Mouse (Mus musculus) embryo, embryonic 11 days (tissue): ENCODE measurements around the gene Zfp462.
"Not testable (repeated sequence)": the region's sequence is repeated elsewhere in the genome, so short reads cannot be mapped to it uniquely, and the experiment has no call there.

Experiments used
- DNase-seq: peaks from one replicate; pipeline ENCODE4 v3.0.0-alpha.2; 2015

Zfp462 gene

DNA sequence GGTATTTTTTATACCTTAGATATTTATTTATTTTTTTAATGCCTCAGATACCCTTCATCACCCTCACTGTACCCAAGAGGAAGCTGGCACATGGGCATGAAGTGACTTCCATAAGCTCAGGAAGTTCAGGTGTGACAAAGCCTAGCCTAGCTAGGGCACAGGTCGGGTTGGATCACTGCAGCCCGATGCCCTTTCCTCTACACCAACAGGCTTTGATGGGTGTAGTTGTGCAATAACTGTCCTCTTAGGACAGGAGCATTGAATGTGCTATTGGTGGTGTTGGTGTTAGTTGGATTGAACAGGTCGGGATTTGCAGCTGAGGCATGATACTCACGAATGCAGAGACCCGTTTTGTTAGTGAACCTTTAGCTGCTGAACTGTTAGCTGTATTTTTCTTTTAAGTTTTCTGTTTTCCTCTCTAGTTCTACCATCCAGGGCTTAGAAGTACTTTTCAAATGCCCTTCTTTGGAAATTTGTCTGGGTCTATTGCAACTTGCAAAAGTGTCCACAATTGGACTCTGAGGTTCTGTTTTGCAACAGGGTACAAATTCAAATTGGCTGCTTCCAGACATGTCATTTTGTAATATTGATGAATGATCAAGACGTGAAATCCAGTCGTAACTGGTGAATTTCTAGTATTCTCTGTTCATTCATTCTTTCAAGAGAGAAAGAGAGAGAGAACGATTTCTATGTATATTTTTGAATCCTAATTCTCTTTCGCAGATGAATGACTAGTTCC, 9.0 kb downstream of the Zfp462 start:
- no peak for DNase-seq

DNA sequence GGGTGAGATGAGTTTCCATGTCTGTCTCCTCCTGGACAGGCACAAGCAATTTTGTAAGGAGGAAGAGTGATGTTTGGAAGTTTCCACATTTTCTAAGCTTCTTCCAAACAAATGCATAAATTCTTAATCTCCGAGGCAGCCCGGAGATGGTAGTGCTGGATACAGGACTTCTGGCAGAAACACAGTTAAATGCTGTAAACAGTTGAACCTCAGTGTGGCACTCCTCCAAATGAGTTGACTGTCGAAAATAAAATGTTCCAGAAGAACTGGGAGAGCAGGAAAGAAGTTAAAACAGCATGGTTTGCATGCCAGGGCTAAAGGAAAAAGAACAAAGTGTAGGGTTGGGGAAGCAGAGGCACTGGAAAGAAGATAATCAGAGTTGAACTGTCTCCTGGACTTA, 9.6 kb downstream of the Zfp462 start:
- DNase-seq, result no peak

DNA sequence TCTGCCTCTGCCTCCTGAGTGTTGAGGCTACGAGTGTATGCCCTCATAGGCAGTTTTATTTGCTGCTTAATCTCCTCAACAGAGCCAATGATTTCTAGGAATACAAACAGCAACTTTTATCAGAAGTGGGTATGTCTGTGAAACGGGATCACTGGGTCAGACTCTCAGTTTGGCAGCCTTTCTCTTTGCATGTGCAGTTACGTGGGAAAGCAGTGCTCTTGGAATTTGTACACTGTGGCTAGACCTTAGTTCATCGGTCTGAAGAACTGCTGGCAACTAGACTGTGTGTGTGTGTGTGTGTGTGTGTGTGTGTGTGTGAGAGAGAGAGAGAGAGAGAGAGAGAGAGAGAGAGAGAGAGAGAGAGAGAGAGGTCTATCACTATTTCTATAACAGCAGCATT, 15.9 kb downstream of the Zfp462 start:
- no peak for DNase-seq

DNA sequence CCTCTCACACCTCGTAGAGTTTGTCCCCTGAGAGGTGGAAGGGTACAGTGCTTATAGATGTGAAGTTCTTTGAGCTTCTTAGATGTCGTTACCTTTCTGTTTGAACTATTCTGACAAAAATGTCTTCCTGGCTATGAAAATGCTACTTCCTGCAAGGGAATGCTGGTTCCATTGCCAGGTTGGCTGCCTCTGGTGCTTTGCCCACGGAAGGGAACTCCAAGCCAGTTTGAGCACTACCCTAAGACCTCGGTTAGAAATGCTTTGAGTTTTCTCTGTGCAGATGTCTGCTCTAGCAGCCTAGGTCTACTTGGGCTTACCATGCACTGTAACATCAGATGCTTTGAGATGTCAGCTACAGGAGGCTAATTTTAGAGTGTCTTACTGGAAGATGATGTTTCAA, 17.3 kb downstream of the Zfp462 start:
- no peak for DNase-seq

DNA sequence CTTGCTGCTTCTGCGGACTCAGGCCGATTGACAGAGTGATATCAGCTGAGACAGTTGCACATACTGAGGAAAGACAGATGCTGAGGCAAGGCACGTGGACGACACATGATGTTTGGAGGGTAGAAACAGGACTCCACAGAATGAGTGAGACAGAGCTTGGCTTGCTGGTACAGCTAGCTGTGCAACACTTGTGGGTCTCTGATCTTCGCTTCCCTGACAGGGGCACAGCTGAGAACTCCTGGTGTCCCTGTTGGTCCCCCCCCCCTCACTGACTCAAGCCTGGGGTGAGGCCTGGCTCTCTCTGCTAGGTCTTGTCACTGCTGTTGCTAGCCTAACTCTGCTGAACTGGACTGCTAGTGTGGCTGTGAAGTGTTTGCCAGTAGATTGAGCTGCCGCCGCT, 18.7 kb downstream of the Zfp462 start:
- no peak for DNase-seq

DNA sequence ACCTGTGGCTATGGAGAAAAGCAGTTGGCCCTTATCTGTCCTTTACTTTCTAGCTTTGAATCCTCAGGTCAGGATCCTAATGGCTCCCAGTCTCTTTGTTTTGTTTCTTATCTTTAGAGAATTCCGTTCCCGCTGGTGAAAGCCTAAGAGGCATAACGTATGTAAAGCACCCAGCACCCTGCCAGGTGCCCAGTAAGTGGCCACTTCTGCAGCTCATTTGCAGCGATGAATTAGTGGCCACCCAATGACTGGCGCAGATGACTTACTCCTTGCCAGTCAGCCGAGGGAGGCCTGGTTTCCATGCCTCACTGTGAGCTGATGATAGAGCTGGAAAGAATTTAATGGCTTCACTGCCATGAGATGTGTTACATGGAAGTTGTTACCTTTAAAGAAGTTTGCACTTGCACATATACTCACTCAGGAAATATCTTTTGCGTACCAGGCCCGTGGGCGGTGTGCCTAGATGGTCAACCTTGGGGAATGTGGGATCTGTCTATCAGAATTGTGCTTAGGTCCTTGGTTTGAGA, 20.4 kb downstream of the Zfp462 start:
- no peak for DNase-seq

DNA sequence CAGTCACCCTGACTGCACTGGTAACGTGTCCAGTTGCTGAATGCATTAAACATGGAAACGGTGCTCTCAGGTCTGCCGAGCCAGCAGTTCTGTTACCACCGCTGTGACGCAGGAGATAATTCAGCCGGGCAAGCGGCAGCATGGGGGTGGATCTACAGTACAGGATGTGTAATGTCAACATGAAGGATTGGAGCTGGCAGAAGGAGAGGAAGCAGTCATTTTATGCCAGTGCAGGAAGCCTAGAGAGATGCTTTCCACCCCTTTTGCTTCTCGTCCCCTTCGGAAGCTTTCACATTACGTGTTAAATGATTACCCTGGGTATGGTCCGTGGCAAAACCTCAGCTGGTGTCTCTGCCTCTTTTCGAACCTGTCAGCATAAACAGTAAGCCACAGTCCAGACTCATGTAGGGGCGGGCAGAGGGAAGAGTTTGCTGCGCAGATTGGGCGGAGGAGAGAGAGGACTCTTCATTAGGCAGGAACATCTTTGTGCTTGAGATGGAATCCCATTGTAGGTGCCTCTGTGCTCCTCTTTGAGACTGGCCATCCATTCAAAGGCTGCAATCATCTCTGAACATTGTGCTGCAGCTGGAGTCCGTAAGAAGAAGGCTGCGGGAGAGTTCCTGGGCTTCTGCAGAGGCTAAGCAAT, 21.4 kb downstream of the Zfp462 start:
- peak; percentile 43 for DNase-seq

DNA sequence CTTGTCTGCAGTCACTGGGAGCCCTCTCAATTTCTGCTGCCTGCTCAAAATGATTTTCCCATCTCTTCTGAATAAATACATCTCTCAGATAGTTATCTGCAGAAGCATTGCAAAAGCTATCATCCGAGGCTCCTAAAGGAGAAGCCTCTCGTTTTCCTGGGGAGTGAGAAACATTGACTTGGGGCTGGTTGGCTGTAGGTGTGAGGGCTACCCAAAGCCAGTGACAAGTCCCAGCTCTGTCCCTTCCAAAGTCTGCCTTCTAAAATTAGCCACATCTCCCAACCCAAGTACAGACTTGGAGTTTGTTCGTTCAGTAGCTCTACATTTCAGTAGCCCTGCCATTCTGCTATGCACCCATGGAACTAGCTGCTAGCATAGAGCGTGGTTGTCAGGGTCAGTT, 22.3 kb downstream of the Zfp462 start:
- DNase-seq, result no peak

DNA sequence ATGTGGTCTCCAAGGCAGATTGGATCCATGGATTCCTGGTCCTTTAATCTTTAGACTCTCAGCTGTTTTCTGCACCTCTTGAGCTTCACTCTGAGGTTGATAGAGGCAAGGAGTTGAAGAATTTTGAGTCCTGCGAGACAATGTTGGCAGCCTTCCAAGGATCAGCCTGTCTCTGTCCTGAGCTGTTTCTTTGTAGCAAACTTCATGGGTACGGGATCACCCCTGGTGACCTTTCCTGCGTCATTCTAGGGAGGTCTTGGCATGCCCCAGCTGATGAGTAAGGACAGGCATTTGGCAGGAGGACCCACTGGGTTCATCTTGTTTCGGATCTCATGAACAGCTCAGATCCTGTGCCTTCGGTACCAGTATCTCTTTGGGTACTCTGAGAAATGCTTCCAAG, 22.9 kb downstream of the Zfp462 start:
- DNase-seq, result no peak

DNA sequence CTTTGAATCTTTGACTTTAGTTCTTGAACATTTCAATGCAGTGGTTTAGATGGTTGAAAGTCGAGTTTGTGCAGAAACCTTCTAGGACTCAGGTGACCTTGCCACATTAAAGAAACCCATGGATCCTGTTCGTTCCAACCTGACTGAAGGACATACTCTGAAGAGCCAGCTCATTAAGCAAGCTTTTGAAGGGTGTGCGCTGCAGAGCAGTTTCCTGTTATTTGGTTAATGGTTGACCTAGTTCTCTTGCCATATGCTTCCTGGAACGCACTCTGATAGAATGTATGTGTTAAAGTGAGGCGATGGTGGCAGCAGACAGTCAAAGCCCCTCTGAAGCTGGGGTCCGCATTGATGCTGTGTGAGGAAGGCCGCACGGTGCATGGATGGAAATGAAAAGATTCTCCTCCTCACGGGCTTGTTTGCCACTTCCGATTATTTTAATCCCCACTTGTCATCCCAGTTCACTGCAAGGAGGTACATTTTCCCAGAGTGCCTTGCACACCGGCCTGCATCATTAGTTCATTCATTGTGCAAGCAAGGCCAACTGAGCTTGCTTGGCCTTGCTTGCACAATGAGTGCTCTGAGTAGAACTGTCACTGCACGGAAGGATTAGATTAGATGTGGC, 24.9 kb downstream of the Zfp462 start:
- DNase-seq, result no peak

DNA sequence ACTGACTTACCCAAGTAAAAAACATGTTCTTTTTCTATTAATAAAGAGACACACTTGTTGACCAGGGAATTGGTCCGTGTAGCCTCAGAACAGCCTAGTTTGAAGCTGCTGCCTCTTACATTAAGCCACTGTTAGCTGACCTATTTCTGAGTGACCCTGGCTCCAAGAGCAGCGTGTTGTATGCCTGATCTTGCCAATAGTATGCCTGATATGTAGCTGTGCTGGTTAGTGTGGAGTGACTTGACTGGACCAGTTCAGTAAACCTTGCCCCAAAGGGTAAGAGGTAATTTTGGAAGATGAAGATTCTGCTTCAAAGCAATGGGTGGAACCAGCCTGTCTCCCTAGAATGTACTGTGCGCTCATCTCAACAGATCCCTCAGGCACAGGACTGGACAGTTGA, 26.5 kb downstream of the Zfp462 start:
- DNase-seq, result no peak

DNA sequence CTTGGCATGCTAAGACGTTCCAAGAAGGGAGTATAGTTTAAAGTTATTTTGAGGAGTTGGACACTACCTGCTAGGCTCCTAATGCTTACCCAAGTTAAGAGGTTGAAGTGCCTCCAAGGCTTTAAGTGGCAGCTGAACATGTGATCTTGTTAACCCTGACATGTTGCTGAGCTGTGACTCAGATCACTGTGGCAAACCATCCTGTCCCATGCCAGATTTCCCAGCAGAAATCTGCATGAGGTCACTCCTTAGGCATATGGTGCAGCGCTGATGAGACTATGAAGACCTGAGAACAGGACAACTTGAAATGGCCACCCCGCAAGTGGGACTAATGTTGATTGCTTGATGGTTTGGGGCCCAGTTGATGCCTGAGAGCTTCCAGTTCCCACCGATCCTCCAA, 27.2 kb downstream of the Zfp462 start:
- no peak for DNase-seq

DNA sequence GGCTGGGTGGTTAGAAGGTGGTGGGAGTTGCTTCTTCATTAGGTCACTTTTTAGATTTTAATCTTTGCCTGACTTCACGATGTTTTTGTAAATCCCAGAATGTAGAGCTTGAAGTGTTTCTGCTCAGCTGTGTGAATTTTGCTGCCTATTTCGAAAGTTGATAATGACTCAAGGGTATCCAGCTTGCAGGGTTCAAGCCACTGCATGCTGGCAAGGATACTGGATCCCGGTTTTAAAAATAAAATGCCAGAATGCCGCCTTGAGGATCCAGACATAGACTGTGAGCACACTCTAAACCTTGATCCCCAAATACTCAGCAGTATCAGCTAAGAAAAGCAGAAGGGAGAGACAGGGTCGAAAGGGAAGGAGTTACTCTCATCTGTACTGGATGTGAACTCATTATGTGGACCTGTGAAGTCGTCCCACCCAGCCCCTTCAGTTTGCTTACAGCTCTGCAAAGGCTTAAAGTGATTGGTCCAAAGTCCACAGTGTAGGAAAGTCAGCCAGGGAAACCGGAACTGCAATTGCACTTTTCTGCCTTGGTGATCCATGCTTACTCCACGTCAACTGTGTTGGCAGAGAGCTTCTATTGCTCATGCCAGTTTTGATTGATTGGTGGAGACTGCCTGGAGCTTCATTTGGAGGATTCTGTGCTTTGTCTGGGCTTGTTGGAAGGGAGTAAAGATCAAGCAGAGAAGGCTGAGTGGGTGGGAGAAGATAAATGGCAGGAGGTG, 28.1 kb downstream of the Zfp462 start:
- DNase-seq, result no peak

DNA sequence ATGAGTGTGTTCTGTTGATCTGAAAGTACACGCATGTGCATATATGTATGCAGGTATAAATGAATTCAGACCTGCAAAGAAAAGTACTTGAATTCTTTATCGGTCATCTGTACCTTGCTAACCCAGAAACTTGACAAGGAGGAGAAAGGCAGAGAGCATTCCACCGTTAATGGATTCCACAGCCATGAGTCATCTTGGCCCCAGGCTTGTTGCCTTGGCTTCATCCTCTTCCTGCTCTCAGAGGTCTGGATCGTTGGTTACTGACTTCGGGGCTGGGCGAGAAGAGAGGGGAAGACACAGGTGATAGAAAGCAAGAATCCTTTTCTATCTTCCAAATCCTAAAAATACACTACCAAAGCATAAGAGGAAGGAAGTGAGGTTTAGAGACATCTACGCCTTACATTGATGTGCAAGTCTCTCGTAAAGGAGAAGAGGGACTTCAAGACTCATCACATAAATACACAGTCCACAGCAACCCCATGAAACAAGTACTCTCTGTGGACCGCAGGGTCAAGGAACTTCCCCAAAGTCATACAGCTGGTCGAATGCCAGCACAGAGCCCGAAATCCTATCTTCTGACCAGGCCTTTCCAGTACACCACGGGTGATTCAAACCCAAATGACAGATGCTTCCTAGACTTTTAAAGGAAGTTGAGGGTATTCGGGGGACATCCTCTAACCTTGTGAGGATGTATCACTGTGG, 35.1 kb downstream of the Zfp462 start:
- DNase-seq, result peak; percentile 38

DNA sequence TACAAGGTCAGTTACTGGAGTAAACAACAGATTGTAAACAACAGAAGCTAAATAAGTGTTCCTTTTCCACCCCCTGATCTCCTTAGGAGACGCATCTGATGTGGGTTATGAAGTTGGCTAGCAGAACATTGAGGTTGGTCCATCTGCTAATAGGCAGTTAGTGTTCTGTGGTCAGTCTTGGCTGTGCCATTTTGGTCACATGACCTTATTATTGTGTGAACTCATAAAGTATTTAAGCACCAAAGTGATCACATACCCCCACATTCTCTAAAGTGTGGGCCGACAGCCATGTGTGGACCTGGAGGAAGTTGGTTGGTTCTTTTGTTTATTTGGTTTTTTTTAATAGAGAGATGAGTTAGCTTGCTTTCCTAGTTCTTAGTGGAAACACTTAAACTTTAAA, 39.7 kb downstream of the Zfp462 start:
- DNase-seq, result no peak

DNA sequence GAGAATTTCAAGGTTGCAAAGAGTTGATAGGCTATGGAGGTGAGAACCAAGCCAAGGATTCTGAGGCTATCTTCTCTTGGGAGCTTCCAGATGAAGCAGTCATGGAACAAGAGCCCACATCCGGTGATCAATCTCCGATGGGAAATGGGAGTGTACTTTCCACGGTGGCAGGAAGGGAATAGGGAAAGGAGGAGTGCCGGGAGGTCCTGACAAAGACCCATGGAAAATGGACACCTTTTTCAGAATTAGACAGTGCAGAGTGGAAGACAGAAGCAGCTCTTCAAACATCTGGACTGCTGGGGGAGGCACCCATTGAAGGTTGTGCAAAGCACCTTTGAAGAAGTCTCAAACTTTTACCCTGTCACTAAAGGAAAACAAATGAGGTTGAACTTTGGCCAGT, 41.8 kb downstream of the Zfp462 start:
- DNase-seq, result no peak

DNA sequence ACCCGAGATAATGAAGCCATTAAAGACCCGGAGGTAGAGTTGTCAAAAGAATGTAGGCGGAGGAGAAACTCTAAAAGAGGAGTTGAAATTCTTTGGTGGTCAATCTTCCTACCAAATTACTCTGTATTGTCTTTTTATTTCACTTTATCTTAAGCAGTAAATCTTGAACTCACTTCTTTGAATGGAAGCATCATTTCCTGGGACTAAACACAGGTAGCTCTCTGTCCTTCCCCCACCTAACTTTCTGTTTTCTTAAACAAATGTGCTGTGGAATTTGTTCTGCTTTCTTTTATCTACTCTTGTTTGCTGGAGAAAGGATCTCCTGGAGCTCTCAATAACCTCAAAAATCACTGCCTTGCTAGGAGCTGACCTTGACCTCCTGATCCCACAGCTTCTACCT, 42.4 kb downstream of the Zfp462 start:
- DNase-seq, result no peak

DNA sequence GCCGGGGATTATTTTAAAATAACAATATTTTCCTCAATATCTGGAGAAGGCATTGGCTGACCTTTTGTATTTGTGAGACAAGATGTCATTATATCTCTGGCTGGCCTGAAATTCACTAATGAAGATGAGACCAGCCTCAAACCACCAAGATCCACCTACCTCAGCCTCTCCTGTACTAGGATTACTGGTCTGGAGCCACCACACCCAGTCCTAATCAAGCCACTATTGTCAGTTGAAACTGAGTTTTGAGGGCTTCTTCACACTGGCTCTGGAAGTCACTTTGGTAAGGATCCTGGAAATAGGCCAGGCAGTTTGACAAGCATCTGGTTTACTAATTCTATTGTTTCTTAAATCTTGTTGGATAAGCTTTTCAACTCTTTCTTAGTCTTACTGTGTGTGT, 43.1 kb downstream of the Zfp462 start:
- DNase-seq, result no peak

DNA sequence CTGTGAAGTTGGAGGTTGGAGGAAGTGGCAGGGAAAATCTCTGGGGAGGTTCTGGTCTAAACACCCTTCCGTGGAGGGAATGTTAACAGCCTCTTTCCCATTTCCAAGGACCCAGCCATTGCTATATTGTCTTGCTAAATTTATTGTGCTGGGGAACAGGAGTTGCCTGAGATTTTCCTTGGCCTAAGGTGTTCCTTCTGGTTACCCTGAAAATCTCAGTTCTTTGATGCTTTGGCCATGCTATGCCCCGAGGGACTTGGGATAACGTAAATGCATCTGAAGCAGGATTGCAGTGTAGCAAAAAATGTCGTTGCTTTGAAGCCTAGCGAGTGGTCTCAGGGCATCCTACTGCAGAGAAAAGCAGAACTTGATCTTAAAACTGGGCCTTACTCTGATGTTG, 47.1 kb downstream of the Zfp462 start:
- no peak for DNase-seq

DNA sequence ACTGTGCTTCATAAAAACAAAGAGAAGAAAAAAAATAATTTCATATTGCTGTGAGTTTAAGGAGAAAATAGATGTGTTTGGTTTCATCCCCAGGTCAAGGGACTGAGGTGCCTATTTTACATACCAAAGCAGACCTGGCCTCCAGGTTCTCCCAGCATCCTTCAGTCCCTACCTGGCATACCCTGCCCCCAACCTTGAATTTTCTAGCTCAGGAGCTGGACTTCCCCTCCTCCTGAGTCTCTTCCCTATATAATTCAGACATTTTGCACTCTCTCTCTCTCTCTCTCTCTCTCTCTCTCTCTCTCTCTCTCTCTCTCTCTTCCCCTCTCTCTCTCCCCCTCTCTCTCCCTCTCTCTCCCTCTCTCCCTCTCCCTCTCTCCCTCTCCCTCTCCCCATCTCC, 48.2 kb downstream of the Zfp462 start:
- not testable (repeated sequence) for DNase-seq

DNA sequence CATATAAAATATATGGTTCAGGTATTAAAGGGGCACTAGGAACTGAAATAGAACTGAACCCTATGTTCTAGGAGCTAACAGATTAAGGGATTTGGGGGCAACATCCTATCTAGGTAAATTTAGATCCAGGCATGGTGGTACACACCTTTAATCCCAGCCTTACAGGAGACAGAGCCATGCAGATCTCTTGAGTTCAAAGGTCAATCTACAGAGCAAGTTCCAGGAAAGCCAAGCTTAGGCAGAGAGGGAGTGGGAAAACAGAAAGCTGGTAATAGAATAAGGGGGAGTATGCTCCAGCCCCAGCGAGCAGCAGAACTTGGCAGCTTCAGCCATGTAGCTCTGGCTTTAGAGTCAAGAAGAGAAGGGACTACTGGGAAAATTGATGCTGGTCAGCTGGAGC, 50.4 kb downstream of the Zfp462 start:
- DNase-seq, result no peak

DNA sequence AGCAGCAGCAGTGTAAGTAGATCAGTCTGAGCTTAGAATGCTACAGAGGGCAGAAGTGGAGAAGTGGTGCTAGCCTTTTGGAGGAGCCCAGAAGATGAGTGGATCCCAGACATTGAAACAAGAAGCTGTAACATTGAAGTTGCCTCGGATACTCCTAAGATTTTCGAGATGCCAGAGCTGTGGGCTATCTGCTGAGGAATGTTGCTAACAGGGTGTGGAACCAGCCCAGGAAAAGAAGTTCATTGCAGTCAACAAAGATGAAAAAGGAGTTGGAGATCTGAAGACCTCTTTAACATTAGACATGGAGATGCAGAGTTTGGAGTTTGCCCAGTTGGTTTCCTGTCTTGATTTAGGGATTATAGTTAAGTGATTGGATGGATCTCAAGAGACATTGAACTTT, 51.2 kb downstream of the Zfp462 start:
- DNase-seq, result no peak
